Mouse (Mus musculus) hindbrain, embryonic 11.5 days (tissue): ENCODE measurements around the gene St3gal4. TPM values are rescaled to one million over a fixed set of nuclear protein-coding genes. Genes with fewer than 3 reads are reported as not detected.

Source experiments
- ATAC-seq: fragments of 200-750 bp; cut with Nextera tagmentation; 2 replicates; pipeline ENCODE4 v1.8.0; 2017; ENCODE audit warnings: mild to moderate bottlenecking, moderate TSS enrichment, moderate library complexity; ENCODE audit not compliant: low FRiP score
- DNase-seq: peaks from one replicate; pipeline ENCODE4 v3.0.0-alpha.2; 2015; ENCODE audit warnings: low spot score
- H3K27ac ChIP-seq: fragments of 300-500 bp; sonication (generic); 2 replicates; pipeline ENCODE4 v1.5.1; 2014; ENCODE audit warnings: mild to moderate bottlenecking, low read depth, low read length
- H3K27me3 ChIP-seq: fragments of 300-500 bp; sonication (generic); 2 replicates; pipeline ENCODE4 v1.6.1; 2014; ENCODE audit warnings: mild to moderate bottlenecking, low read length, moderate library complexity, mixed read lengths; ENCODE audit not compliant: control insufficient read depth, insufficient read depth
- H3K36me3 ChIP-seq: fragments of 300-500 bp; sonication (generic); 2 replicates; pipeline ENCODE4 v1.6.1; 2014; ENCODE audit warnings: mild to moderate bottlenecking, low read length, moderate library complexity, mixed read lengths; ENCODE audit not compliant: control insufficient read depth, insufficient read depth
- H3K4me1 ChIP-seq: fragments of 300-500 bp; sonication (generic); replicated peaks from 2 replicates; pipeline ENCODE4 v1.6.1; 2014; ENCODE audit warnings: low read length, mixed read lengths; ENCODE audit not compliant: control insufficient read depth, insufficient read depth
- H3K4me2 ChIP-seq: fragments of 300-500 bp; sonication (generic); replicated peaks from 2 replicates; pipeline ENCODE4 v1.6.1; 2014; ENCODE audit warnings: mild to moderate bottlenecking, low read depth, low read length
- H3K4me3 ChIP-seq: fragments of 300-500 bp; sonication (generic); 2 replicates; pipeline ENCODE4 v1.5.1; 2014; ENCODE audit warnings: low read depth, low read length
- H3K9ac ChIP-seq: fragments of 300-500 bp; sonication (generic); 2 replicates; pipeline ENCODE4 v1.6.1; 2014; ENCODE audit warnings: low read depth, low read length
- H3K9me3 ChIP-seq: fragments of 300-500 bp; sonication (generic); 2 replicates; pipeline ENCODE4 v1.6.1; 2016; ENCODE audit warnings: low read length; ENCODE audit not compliant: control insufficient read depth
- WGBS: fragments of 180-500 bp; shearing (Covaris S2); extraction: QIAGEN DNeasy Blood & Tissue Kit; methylation state at CpG from one replicate; pipeline ENCODE4 v1.1.7; 2014; 5-methylcytosine and 5-hydroxymethylcytosine counted together
- polyA plus RNA-seq: library from polyadenylated mRNA; unstranded; fragments of >200 nt; fragmentation: Nextera tagmentation; extraction: Ambion mirVana; gene quantifications from 2 replicates; pipeline ENCODE4 v1.2.1, GENCODE M21; 2014

The St3gal4 gene
- polyA plus RNA-seq, 1 experiment from 2014 or later, result 11.7 TPM

- H3K36me3 ChIP-seq, result no peaks in the 10 kb centered on the region
- H3K4me2 ChIP-seq, result no peak overlapping the region
- H3K27me3 ChIP-seq, result no peaks in the 10 kb centered on the region
- H3K4me3 ChIP-seq, result no peak overlapping the region
- no peak for ATAC-seq
- H3K9me3 ChIP-seq, result no peaks in the 10 kb centered on the region
- H3K27ac ChIP-seq, result no peak overlapping the region
- no peak for DNase-seq
- WGBS, result 82% methylated on average over 5 of the region's 5 CpGs
- peaks cover 3% of the 10 kb centered on the region; the same call in 1 of the 2 replicates for H3K4me1 ChIP-seq
- H3K9ac ChIP-seq, result no peak overlapping the region
These were observed 77.6 kb downstream of the St3gal4 start for GRCm38 (mm10) chr9:35041493-35041892.

- DNase-seq (no peak), ATAC-seq (no peak)
- no peak overlapping the region for H3K9ac ChIP-seq
- H3K27me3 ChIP-seq, result no peaks in the 10 kb centered on the region
- H3K4me3 ChIP-seq, result no peak overlapping the region
- H3K4me2 ChIP-seq, result no peak overlapping the region
- H3K27ac ChIP-seq, result no peak overlapping the region
- 80% methylated on average over 5 of the region's 5 CpGs for WGBS
- H3K9me3 ChIP-seq, result no peaks in the 10 kb centered on the region
- peaks cover 3% of the 10 kb centered on the region; the same call in 1 of the 2 replicates for H3K4me1 ChIP-seq
- no peaks in the 10 kb centered on the region for H3K36me3 ChIP-seq
These were observed 79.2 kb downstream of the St3gal4 start for GRCm38 (mm10) chr9:35039846-35040245.

- WGBS, result 81% methylated on average over 7 of the region's 7 CpGs
- Histone ChIP-seq H3K4me1 (no peaks in the 10 kb centered on the region), H3K27me3 (no peaks in the 10 kb centered on the region)
These were observed 80.0 kb downstream of the St3gal4 start for GRCm38 (mm10) chr9:35038922-35039586.

GRCm38 (mm10) chr9:35035074-35035473 is 84.0 kb downstream of the St3gal4 start:
- 54% methylated on average over 14 of the region's 14 CpGs for WGBS
- no peaks in the 10 kb centered on the region for H3K4me1 ChIP-seq

More at GRCm38 (mm10) chr9:35038922-35039586, 80.0 kb downstream of the St3gal4 start:
- Histone ChIP-seq H3K9ac (no peak overlapping the region), H3K4me3 (no peak overlapping the region), H3K4me2 (no peak overlapping the region), H3K9me3 (no peaks in the 10 kb centered on the region), H3K36me3 (no peaks in the 10 kb centered on the region), H3K27ac (no peak overlapping the region)
- ATAC-seq (no peak), DNase-seq (no peak)

GRCm38 (mm10) chr9:35032457-35032856 is 86.6 kb downstream of the St3gal4 start:
- no peaks in the 10 kb centered on the region for H3K4me1 ChIP-seq
- no peak overlapping the region for H3K4me2 ChIP-seq
- DNase-seq (no peak), ATAC-seq (no peak)
- H3K9ac ChIP-seq, result no peak overlapping the region
- H3K4me3 ChIP-seq, result no peak overlapping the region
- 66% methylated on average over 6 of the region's 6 CpGs for WGBS
- no peak overlapping the region for H3K27ac ChIP-seq
- H3K9me3 ChIP-seq, result no peaks in the 10 kb centered on the region
- no peaks in the 10 kb centered on the region for H3K36me3 ChIP-seq
- H3K27me3 ChIP-seq, result no peaks in the 10 kb centered on the region

More at GRCm38 (mm10) chr9:35035074-35035473, 84.0 kb downstream of the St3gal4 start:
- Histone ChIP-seq H3K9ac (no peak overlapping the region), H3K36me3 (no peaks in the 10 kb centered on the region), H3K27me3 (no peaks in the 10 kb centered on the region), H3K4me2 (no peak overlapping the region), H3K4me3 (no peak overlapping the region), H3K9me3 (no peaks in the 10 kb centered on the region), H3K27ac (no peak overlapping the region)
- no peak for ATAC-seq
- DNase-seq, result no peak

- Histone ChIP-seq H3K27me3 (no peaks in the 10 kb centered on the region), H3K9ac (no peak overlapping the region), H3K9me3 (no peaks in the 10 kb centered on the region), H3K4me2 (no peak overlapping the region), H3K36me3 (no peaks in the 10 kb centered on the region), H3K4me3 (no peak overlapping the region), H3K27ac (no peak overlapping the region), H3K4me1 (no peaks in the 10 kb centered on the region)
- ATAC-seq, result no peak
- 79% methylated on average over 5 of the region's 5 CpGs for WGBS
- no peak for DNase-seq
These were observed 88.2 kb downstream of the St3gal4 start for GRCm38 (mm10) chr9:35030823-35031222.

- Histone ChIP-seq H3K27ac (no peak overlapping the region), H3K4me1 (no peaks in the 10 kb centered on the region), H3K9ac (no peak overlapping the region), H3K27me3 (no peaks in the 10 kb centered on the region; the same call in 1 of the 2 replicates), H3K9me3 (no peaks in the 10 kb centered on the region), H3K36me3 (no peaks in the 10 kb centered on the region), H3K4me2 (no peak overlapping the region), H3K4me3 (no peak overlapping the region)
- DNase-seq (no peak), ATAC-seq (no peak)
- WGBS, result 83% methylated on average over 6 of the region's 6 CpGs
These were observed 91.6 kb downstream of the St3gal4 start for GRCm38 (mm10) chr9:35027382-35027997.

GRCm38 (mm10) chr9:35026897-35027311 is 92.2 kb downstream of the St3gal4 start:
- no peak overlapping the region for H3K4me3 ChIP-seq
- H3K9me3 ChIP-seq, result no peaks in the 10 kb centered on the region
- no peak for DNase-seq
- H3K27me3 ChIP-seq, result no peaks in the 10 kb centered on the region; the same call in 1 of the 2 replicates
- ATAC-seq, result no peak
- no peaks in the 10 kb centered on the region for H3K4me1 ChIP-seq
- H3K36me3 ChIP-seq, result no peaks in the 10 kb centered on the region
- WGBS, result 70% methylated on average over 6 of the region's 6 CpGs
- no peak overlapping the region for H3K27ac ChIP-seq
- H3K4me2 ChIP-seq, result no peak overlapping the region
- no peak overlapping the region for H3K9ac ChIP-seq

- H3K4me1 ChIP-seq, result no peaks in the 10 kb centered on the region
- no peak overlapping the region for H3K27ac ChIP-seq
- DNase-seq (no peak), ATAC-seq (no peak)
- no peaks in the 10 kb centered on the region for H3K9me3 ChIP-seq
- no peak overlapping the region for H3K9ac ChIP-seq
- no peak overlapping the region for H3K4me2 ChIP-seq
- WGBS, result 68% methylated on average over 6 of the region's 6 CpGs
- no peaks in the 10 kb centered on the region for H3K36me3 ChIP-seq
- no peaks in the 10 kb centered on the region; the same call in 1 of the 2 replicates for H3K27me3 ChIP-seq
- no peak overlapping the region for H3K4me3 ChIP-seq
These were observed 92.8 kb downstream of the St3gal4 start for GRCm38 (mm10) chr9:35026311-35026710.
